Mouse (Mus musculus) gastrocnemius, postnatal 10 days (tissue): ENCODE measurements around the gene Phf13. TPM values are rescaled to one million over a fixed set of nuclear protein-coding genes. Genes with fewer than 3 reads are reported as not detected.
A peak's percentile ranks its signal among the peaks of the same experiment; 100 is the strongest.

ENCODE experiments used
- DNase-seq: peaks from one replicate; pipeline ENCODE4 v3.0.0; 2021; ENCODE audit warnings: mixed read lengths
- total RNA-seq, 2 experiments: library from RNA; stranded (reverse); gene quantifications; 2 replicates each; pipeline ENCODE4 v1.2.3; 2021

Phf13 gene
- total RNA-seq, 2 experiments from 2014 or later: 6.5 to 9.5 TPM

- no peak for DNase-seq
Measured at GRCm38 (mm10) chr4:152013036-152013813, 17.2 kb upstream of the Phf13 start.

GRCm38 (mm10) chr4:152012109-152012508 is 16.1 kb upstream of the Phf13 start:
- no peak for DNase-seq

GRCm38 (mm10) chr4:152011171-152011760 is 15.2 kb upstream of the Phf13 start:
- DNase-seq: no peak

GRCm38 (mm10) chr4:152010707-152011134 is 14.7 kb upstream of the Phf13 start:
- no peak for DNase-seq

GRCm38 (mm10) chr4:152010091-152010706 is 14.1 kb upstream of the Phf13 start:
- no peak for DNase-seq

- peak; percentile 78 for DNase-seq
Measured at GRCm38 (mm10) chr4:152009076-152010051, 13.3 kb upstream of the Phf13 start.

GRCm38 (mm10) chr4:152008622-152009075 is 12.6 kb upstream of the Phf13 start, which contains the start of gene Klhl21:
TSS of gene Klhl21 (plus strand) at chr4:152008803.
- DNase-seq: peak; percentile 94

- no peak for DNase-seq
Measured at GRCm38 (mm10) chr4:152008148-152008500, 12.1 kb upstream of the Phf13 start.

- DNase-seq: no peak
Measured at GRCm38 (mm10) chr4:152007481-152008147, 11.6 kb upstream of the Phf13 start.

GRCm38 (mm10) chr4:152006812-152007211 is 10.8 kb upstream of the Phf13 start:
- DNase-seq: no peak

- no peak for DNase-seq
Measured at GRCm38 (mm10) chr4:152006137-152006536, 10.1 kb upstream of the Phf13 start.

- DNase-seq: no peak
Measured at GRCm38 (mm10) chr4:152002063-152002462, 6.0 kb upstream of the Phf13 start.

- no peak for DNase-seq
Measured at GRCm38 (mm10) chr4:152001335-152001734, 5.3 kb upstream of the Phf13 start.

- no peak for DNase-seq
Measured at GRCm38 (mm10) chr4:152000906-152001305, 4.8 kb upstream of the Phf13 start.

- DNase-seq: no peak
Measured at GRCm38 (mm10) chr4:151999481-151999880, 3.4 kb upstream of the Phf13 start.

GRCm38 (mm10) chr4:151997701-151998100 is 1.6 kb upstream of the Phf13 start:
- no peak for DNase-seq

- DNase-seq: no peak
Measured at GRCm38 (mm10) chr4:151996951-151997222, 829 bp upstream of the Phf13 start.

GRCm38 (mm10) chr4:151995371-151996172 is 486 bp downstream of the Phf13 start:
- DNase-seq: peak; percentile 59

- DNase-seq: peak; percentile 59
Measured at GRCm38 (mm10) chr4:151994228-151995171, 1.6 kb downstream of the Phf13 start.

- no peak for DNase-seq
Measured at GRCm38 (mm10) chr4:151993035-151993434, 3.0 kb downstream of the Phf13 start.
